Comparison of ENCODE assay signal across 18 mouse cellular contexts in the genomic region with DNA sequence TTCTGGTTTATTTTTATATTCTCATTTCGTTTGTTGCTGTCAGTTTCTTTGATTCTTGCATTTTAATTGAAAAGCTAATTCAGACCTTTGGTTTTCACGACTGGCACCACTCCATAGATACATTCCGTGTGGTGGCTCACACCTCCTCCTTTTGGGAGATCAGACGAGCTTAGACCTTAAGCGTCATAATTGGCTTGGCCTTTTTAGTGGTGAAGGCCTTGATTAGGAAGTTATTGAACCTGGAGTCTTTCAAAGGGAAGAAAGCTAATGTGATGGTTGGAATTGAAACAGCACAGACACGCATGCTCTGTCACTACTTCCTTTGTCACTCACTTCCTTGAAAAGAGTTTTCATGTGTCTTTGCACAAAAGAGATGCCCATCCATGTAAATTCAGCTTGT.
"Had no signal": no experiment of that assay in that cellular context is flagged by ENCODE, and none has a peak within 500 bp of the region (broad histone marks: within the 10 kb centered on the region; RNA-seq: fewer than 3 reads in every experiment).

No protein-coding gene starts in this region.

- H3K9ac ChIP-seq: limb, embryonic 12.5 days; limb, embryonic 15.5 days; liver, embryonic 14.5 days; liver, postnatal 0 days; lung, embryonic 14.5 days; neural tube, embryonic 12.5 days; neural tube, embryonic 15.5 days; stomach, embryonic 15.5 days had no signal

- DNase-seq: kidney, adult 2 months; kidney, postnatal 25 days; left cerebral cortex, postnatal 4 days; liver, postnatal 0 days; right cerebral cortex, adult 18-20 months; right cerebral cortex, postnatal 14 days; spleen, adult 18-20 months; thymus, postnatal 25 days had no signal

- ATAC-seq: liver, postnatal 0 days had no signal

- H3K27me3 ChIP-seq: limb, embryonic 12.5 days; limb, embryonic 15.5 days; neural tube, embryonic 12.5 days; neural tube, embryonic 15.5 days; stomach, embryonic 15.5 days had no signal

- H3K27ac ChIP-seq: kidney, postnatal 0 days; limb, embryonic 12.5 days; limb, embryonic 15.5 days; liver, embryonic 14.5 days; neural tube, embryonic 12.5 days; neural tube, embryonic 15.5 days; stomach, embryonic 15.5 days had no signal

- H3K36me3 ChIP-seq: limb, embryonic 12.5 days; limb, embryonic 15.5 days; midbrain, embryonic 10.5 days; neural tube, embryonic 12.5 days; neural tube, embryonic 15.5 days; stomach, embryonic 15.5 days had no signal

- H3K4me1 ChIP-seq: stomach, embryonic 15.5 days had no signal

- H3K4me2 ChIP-seq: limb, embryonic 12.5 days; limb, embryonic 15.5 days; liver, embryonic 11.5 days; lung, embryonic 14.5 days; neural tube, embryonic 12.5 days; neural tube, embryonic 15.5 days; stomach, embryonic 15.5 days had no signal

- H3K4me3 ChIP-seq: limb, embryonic 12.5 days; limb, embryonic 15.5 days; midbrain, embryonic 10.5 days; neural tube, embryonic 12.5 days; neural tube, embryonic 15.5 days; stomach, embryonic 15.5 days had no signal

- H3K9me3 ChIP-seq: limb, embryonic 12.5 days; limb, embryonic 15.5 days; midbrain, embryonic 10.5 days; neural tube, embryonic 12.5 days; neural tube, embryonic 15.5 days; stomach, embryonic 15.5 days had no signal
